Mouse (Mus musculus): ENCODE measurements around the gene Eps8l2. TPM values are rescaled to one million over a fixed set of nuclear protein-coding genes. Genes with fewer than 3 reads are reported as not detected.
A peak's percentile ranks its signal among the peaks of the same experiment; 100 is the strongest.
"Not testable (repeated sequence)": the region's sequence is repeated elsewhere in the genome, so short reads cannot be mapped to it uniquely, and the experiment has no call there.

The Eps8l2 gene
- total RNA-seq, 2 experiments from 2014 or later: not detected

DNA sequence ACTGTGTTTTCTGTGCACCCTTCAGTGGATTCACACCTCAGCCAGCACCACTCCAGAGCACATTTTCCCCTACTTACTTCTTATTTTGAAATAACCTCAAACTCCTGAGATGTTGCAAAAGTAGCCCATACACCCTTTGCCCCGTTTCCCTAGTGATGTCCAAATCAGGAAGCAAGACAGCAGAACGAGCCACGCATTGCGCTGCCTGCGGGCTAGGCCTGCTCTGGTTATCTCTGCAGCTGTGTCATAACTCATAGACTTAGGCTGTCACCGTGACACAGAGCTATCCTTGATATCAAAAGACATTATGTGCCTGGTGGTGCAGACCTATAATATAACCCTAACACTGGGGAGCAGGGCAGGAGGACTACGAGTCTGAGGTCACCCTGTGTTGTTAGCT, 55.5 kb downstream of the Eps8l2 start:
- peak; percentile 71 for ATAC-seq (replicated peaks; ENCODE audit: poor library complexity, severe bottlenecking)

DNA sequence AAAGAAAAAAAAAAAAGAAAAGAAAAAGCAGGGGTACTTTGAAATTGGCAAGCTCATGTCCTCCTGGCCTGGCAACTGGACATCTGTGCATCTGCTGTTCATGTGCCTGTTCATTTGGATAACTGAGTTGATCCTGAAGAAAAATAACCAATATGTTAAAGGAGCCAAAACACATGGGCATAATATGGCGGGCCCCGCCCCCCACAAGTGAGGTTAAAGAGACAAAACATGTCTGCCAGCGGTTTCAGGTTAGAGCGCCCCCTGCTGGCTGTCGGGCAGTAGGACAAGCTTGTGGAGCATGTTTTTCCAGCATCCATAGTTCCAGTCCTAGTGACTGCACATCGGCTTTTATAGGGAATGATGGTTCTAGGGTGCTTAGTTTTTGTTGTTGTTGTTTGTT, 56.1 kb downstream of the Eps8l2 start:
- no peak for ATAC-seq (replicated peaks; ENCODE audit: poor library complexity, severe bottlenecking)

DNA sequence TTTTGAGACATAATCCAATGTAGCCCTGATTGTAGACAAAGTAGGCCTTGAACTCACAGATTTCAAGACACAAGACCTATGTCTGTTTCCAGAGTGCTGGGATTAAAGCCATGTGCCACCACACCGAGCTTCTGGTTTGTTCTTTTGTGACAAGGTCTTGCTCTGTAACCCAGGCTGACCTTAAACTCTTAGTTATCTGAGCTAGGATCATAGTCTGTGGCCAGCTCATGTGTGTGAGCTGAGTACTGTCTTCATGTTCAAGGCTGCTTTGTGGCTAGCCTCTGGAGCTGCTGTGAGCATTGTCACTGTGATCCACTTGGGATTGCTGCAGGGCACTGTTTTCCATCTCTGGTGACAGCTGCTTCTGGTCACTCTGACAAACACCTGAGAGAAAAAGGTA, 56.7 kb downstream of the Eps8l2 start:
- no peak for ATAC-seq (replicated peaks; ENCODE audit: poor library complexity, severe bottlenecking)

DNA sequence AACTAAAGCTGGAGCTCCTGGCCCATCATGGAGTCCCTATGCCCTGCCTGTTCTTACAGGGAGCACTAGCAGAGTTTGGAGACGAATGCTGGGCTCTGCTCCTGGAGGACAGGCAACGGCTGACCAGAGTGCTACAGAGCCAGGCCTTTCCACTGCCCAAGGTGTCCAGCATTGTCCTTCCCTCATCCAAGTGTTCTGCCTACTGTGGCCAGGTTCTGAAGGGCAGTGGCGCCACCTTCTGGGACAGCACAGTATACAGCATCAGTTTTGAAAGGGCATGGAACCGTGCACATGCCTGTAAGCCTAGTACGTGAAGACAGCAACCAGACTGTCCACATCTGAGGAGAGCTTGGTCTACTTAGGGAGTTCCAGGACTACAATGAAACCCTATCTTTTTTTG, 64.6 kb downstream of the Eps8l2 start:
- peak; percentile 93 for ATAC-seq (replicated peaks; ENCODE audit: poor library complexity, severe bottlenecking)

DNA sequence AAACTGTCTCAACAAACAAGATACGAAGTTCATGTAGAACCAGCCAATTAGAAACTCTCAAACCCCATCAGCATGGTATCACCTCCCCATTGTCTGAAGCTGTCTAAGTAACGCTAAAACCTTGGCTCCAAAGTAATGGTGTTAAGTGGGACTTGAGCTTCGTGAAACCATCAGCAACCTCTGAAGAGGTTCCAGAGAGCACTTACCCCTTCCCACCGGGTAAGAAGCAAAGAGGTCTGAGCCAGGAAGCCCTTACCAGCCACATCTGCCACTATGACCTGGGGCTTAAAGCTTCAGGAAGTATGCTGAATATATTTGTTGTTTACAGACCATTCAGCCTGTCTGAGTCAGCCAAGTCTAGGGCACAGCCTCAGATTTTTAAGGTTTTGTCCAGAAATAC, 66.8 kb downstream of the Eps8l2 start:
- no peak for ATAC-seq (replicated peaks; ENCODE audit: poor library complexity, severe bottlenecking)

DNA sequence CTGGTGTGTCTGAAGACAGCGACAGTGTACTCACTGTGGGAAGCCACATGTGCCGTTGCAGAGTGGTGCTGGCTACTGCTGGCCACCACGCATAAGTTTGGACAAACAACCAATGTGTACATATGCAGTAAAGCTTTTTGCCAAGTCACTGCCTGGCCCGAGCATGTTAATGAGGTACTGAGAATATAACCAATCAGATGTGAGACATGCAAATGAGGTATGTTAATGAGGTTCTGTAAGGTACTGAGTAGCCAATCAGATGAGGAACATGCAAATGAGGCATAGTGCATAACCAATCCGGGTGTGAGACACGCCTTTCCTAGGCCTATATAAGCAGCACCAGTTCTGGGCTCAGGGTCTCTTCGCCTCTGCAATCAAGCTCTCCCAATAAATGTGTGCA, 69.0 kb downstream of the Eps8l2 start:
- ATAC-seq (replicated peaks; ENCODE audit: poor library complexity, severe bottlenecking): not testable (repeated sequence)

DNA sequence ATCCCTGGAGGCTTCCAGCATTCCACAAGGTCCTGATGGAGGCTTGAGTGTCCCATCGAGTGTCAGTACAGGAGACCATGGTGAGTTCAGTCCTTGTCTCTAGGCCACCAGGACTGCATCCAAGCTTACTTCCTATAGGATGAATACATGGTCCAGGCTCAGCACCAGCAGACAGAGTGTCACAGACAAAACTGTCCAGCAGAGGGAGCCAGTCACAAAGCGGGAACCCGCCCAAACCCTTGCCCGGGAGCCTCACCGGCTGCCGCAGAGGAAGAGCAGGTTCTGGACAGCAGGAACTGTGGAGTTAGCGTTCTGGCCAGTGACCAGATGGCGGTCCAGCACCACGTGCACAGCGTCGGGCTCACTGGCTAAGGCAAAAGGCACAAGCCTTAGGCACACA, 70.2 kb downstream of the Eps8l2 start:
- peak; percentile 88 for ATAC-seq (replicated peaks; ENCODE audit: poor library complexity, severe bottlenecking)

DNA sequence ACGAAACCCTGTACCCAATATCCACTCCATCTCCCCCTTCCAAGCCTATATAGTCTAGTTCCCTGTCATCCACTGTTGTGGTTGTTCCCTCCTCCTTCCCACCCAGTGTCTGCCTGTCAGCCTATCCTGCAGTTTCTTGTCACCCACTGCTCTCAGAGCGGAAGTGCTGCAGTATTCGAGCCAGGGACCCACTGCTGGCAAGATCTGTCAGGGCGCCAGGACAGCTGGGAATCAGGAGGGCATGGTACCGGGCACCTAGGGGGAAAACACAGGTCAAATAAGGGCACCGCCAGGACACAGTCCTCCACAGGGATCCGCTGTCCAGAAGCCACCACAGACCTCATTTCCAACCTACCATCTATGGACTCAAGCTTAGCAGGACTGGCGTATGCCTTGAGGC, 72.0 kb downstream of the Eps8l2 start:
- no peak for ATAC-seq (replicated peaks; ENCODE audit: poor library complexity, severe bottlenecking)

DNA sequence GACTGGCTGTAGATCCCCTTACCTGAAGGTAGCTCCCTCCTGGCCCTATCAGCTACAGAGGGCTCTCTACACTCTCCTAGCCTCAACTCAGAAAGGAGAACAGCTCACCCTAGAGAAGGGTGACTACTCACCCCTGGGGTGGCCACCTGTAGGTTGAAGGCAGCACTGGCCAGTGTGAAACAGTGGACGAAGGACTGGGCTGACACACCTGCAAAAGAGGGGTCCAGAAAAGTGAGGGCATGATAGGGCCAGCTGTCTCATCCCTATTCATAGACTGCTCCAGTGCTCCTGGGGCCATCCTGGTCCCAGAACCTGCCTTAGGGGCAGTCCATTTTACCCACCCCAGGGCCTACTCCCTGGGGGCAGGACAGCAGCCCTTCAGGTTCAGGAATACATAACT, 73.0 kb downstream of the Eps8l2 start:
- ATAC-seq (replicated peaks; ENCODE audit: poor library complexity, severe bottlenecking): no peak

Other genes with a start within 250 kb of the Eps8l2 start
- 16.9 and 30.9 TPM in 2 replicates for gene Sigirr, start 238.3 kb upstream of the Eps8l2 start, total RNA-seq (2014; fragmentation: Nextera tagmentation)
- 16.6 and 20.2 TPM in 2 replicates for gene Sigirr, start 238.3 kb upstream of the Eps8l2 start, total RNA-seq (2017)
- gene Ano9, start 221.1 kb upstream of the Eps8l2 start, total RNA-seq (2014; fragmentation: Nextera tagmentation): not detected in 2 replicates
- gene Ano9, start 221.1 kb upstream of the Eps8l2 start, total RNA-seq (2017): not detected in 2 replicates
- 14.0 and 17.5 TPM in 2 replicates for gene Ptdss2, start 216.5 kb upstream of the Eps8l2 start, total RNA-seq (2014; fragmentation: Nextera tagmentation)
- 4.2 and 7.1 TPM in 2 replicates for gene Ptdss2, start 216.5 kb upstream of the Eps8l2 start, total RNA-seq (2017)
- 79.1 and 109 TPM in 2 replicates for gene Rnh1, start 166.0 kb upstream of the Eps8l2 start, total RNA-seq (2014; fragmentation: Nextera tagmentation)
- gene Rnh1, start 166.0 kb upstream of the Eps8l2 start, total RNA-seq (2017): 45.2 and 47.7 TPM in 2 replicates
- 57.4 and 69.3 TPM in 2 replicates for gene Hras, start 144.9 kb upstream of the Eps8l2 start, total RNA-seq (2014; fragmentation: Nextera tagmentation)
- 24.9 and 28.8 TPM in 2 replicates for gene Hras, start 144.9 kb upstream of the Eps8l2 start, total RNA-seq (2017)
- 1.4 and 2.4 TPM in 2 replicates for gene Lrrc56, start 144.7 kb upstream of the Eps8l2 start, total RNA-seq (2014; fragmentation: Nextera tagmentation)
- gene Lrrc56, start 144.7 kb upstream of the Eps8l2 start, total RNA-seq (2017): 0.52 and 0.62 TPM in 2 replicates
- 2.2 TPM in 1 of 2 replicates, not detected in the other for gene Lmntd2, start 124.8 kb upstream of the Eps8l2 start, total RNA-seq (2014; fragmentation: Nextera tagmentation)
- gene Lmntd2, start 124.8 kb upstream of the Eps8l2 start, total RNA-seq (2017): 0.34 TPM in 1 of 2 replicates, not detected in the other
- 3.1 and 4.5 TPM in 2 replicates for gene Rassf7, start 123.0 kb upstream of the Eps8l2 start, total RNA-seq (2014; fragmentation: Nextera tagmentation)
- gene Rassf7, start 123.0 kb upstream of the Eps8l2 start, total RNA-seq (2017): 2.0 and 4.5 TPM in 2 replicates
- 70.9 and 75.4 TPM in 2 replicates for gene Phrf1, start 110.1 kb upstream of the Eps8l2 start, total RNA-seq (2014; fragmentation: Nextera tagmentation)
- gene Phrf1, start 110.1 kb upstream of the Eps8l2 start, total RNA-seq (2017): 51.7 and 57.7 TPM in 2 replicates
- 0.38 and 1.3 TPM in 2 replicates for gene Irf7, start 72.4 kb upstream of the Eps8l2 start, total RNA-seq (2014; fragmentation: Nextera tagmentation)
- 2.1 and 2.7 TPM in 2 replicates for gene Irf7, start 72.4 kb upstream of the Eps8l2 start, total RNA-seq (2017)
- gene Cdhr5, start 62.1 kb upstream of the Eps8l2 start, total RNA-seq (2014; fragmentation: Nextera tagmentation): not detected in 2 replicates
- not detected in 2 replicates for gene Cdhr5, start 62.1 kb upstream of the Eps8l2 start, total RNA-seq (2017)
- gene Sct, start 59.7 kb upstream of the Eps8l2 start, total RNA-seq (2014; fragmentation: Nextera tagmentation): not detected in 2 replicates
- not detected in 2 replicates for gene Sct, start 59.7 kb upstream of the Eps8l2 start, total RNA-seq (2017)
- gene Drd4, start 46.9 kb upstream of the Eps8l2 start, total RNA-seq (2014; fragmentation: Nextera tagmentation): not detected in 2 replicates
- gene Drd4, start 46.9 kb upstream of the Eps8l2 start, total RNA-seq (2017): not detected in 2 replicates
- 43.3 and 52.4 TPM in 2 replicates for gene Deaf1, start 11.2 kb upstream of the Eps8l2 start, total RNA-seq (2014; fragmentation: Nextera tagmentation)
- 6.3 and 21.4 TPM in 2 replicates for gene Deaf1, start 11.2 kb upstream of the Eps8l2 start, total RNA-seq (2017)
- 6.0 and 13.2 TPM in 2 replicates for gene Tmem80, start 11.1 kb upstream of the Eps8l2 start, total RNA-seq (2014; fragmentation: Nextera tagmentation)
- gene Tmem80, start 11.1 kb upstream of the Eps8l2 start, total RNA-seq (2017): 4.5 and 8.7 TPM in 2 replicates
- 289 and 344 TPM in 2 replicates for gene Taldo1, start 53.3 kb downstream of the Eps8l2 start, total RNA-seq (2014; fragmentation: Nextera tagmentation)
- 559 and 668 TPM in 2 replicates for gene Taldo1, start 53.3 kb downstream of the Eps8l2 start, total RNA-seq (2017)
- gene Gatd1, start 75.3 kb downstream of the Eps8l2 start, total RNA-seq (2014; fragmentation: Nextera tagmentation): 19.7 and 41.9 TPM in 2 replicates
- gene Gatd1, start 75.3 kb downstream of the Eps8l2 start, total RNA-seq (2017): 10.8 and 15.6 TPM in 2 replicates
- gene Cend1, start 90.6 kb downstream of the Eps8l2 start, total RNA-seq (2014; fragmentation: Nextera tagmentation): not detected in 2 replicates
- not detected in 2 replicates for gene Cend1, start 90.6 kb downstream of the Eps8l2 start, total RNA-seq (2017)
- gene Slc25a22, start 99.0 kb downstream of the Eps8l2 start, total RNA-seq (2014; fragmentation: Nextera tagmentation): 18.8 and 36.2 TPM in 2 replicates
- gene Slc25a22, start 99.0 kb downstream of the Eps8l2 start, total RNA-seq (2017): 4.3 and 4.9 TPM in 2 replicates
- 33.2 and 45.1 TPM in 2 replicates for gene Pidd1, start 105.1 kb downstream of the Eps8l2 start, total RNA-seq (2014; fragmentation: Nextera tagmentation)
- gene Pidd1, start 105.1 kb downstream of the Eps8l2 start, total RNA-seq (2017): 10.5 and 16.4 TPM in 2 replicates
- gene Rplp2, start 108.5 kb downstream of the Eps8l2 start, total RNA-seq (2014; fragmentation: Nextera tagmentation): 2,601 and 5,139 TPM in 2 replicates
- 2,496 and 4,245 TPM in 2 replicates for gene Rplp2, start 108.5 kb downstream of the Eps8l2 start, total RNA-seq (2017)
- gene Pnpla2, start 116.3 kb downstream of the Eps8l2 start, total RNA-seq (2014; fragmentation: Nextera tagmentation): 93.9 and 97.0 TPM in 2 replicates
- 19.0 and 35.1 TPM in 2 replicates for gene Pnpla2, start 116.3 kb downstream of the Eps8l2 start, total RNA-seq (2017)
- gene Cracr2b, start 122.2 kb downstream of the Eps8l2 start, total RNA-seq (2014; fragmentation: Nextera tagmentation): 15.8 and 21.3 TPM in 2 replicates
- gene Cracr2b, start 122.2 kb downstream of the Eps8l2 start, total RNA-seq (2017): 14.9 and 15.8 TPM in 2 replicates
- gene Cd151, start 128.5 kb downstream of the Eps8l2 start, total RNA-seq (2014; fragmentation: Nextera tagmentation): 19.2 and 20.0 TPM in 2 replicates
- gene Cd151, start 128.5 kb downstream of the Eps8l2 start, total RNA-seq (2017): 18.4 and 20.4 TPM in 2 replicates
- 36.4 and 59.6 TPM in 2 replicates for gene Polr2l, start 136.3 kb downstream of the Eps8l2 start, total RNA-seq (2014; fragmentation: Nextera tagmentation)
- gene Polr2l, start 136.3 kb downstream of the Eps8l2 start, total RNA-seq (2017): 40.9 and 43.5 TPM in 2 replicates
- 50.4 and 53.8 TPM in 2 replicates for gene Tspan4, start 136.4 kb downstream of the Eps8l2 start, total RNA-seq (2014; fragmentation: Nextera tagmentation)
- gene Tspan4, start 136.4 kb downstream of the Eps8l2 start, total RNA-seq (2017): 42.6 and 44.9 TPM in 2 replicates
- 12.2 and 26.1 TPM in 2 replicates for gene Chid1, start 201.0 kb downstream of the Eps8l2 start, total RNA-seq (2014; fragmentation: Nextera tagmentation)
- 40.2 and 40.9 TPM in 2 replicates for gene Chid1, start 201.0 kb downstream of the Eps8l2 start, total RNA-seq (2017)
- gene Ap2a2, start 223.3 kb downstream of the Eps8l2 start, total RNA-seq (2014; fragmentation: Nextera tagmentation): 18.9 and 21.0 TPM in 2 replicates
- 20.2 and 28.4 TPM in 2 replicates for gene Ap2a2, start 223.3 kb downstream of the Eps8l2 start, total RNA-seq (2017)

Measured in granulocyte monocyte progenitor cell, adult 5-6 weeks (primary cell).